In genomic region chr6:92905922-92906321, GRCm38 (mm10) we compare ENCODE assay signal across 12 mouse cellular contexts. TPM values are rescaled to one million over a fixed set of nuclear protein-coding genes. Genes with fewer than 3 reads are reported as not detected.
DNase-seq lines count a peak whose midpoint lies in the region; ATAC-seq and TF ChIP-seq lines count a peak whose summit lies in the region.
"Had no signal": no experiment of that assay in that cellular context is flagged by ENCODE, and none has a peak within 500 bp of the region (broad histone marks: within the 10 kb centered on the region; RNA-seq: fewer than 3 reads in every experiment).

No protein-coding gene starts in this region.

- intact Hi-C loops in gastrocnemius, adult 2 months (cut with DNase I), result loop anchor here (2.0 kb wide), 1 partner anchor 35 kb away; no protein-coding TSS in a partner anchor
- intact Hi-C loops in heart, postnatal 25 days (cut with DNase I), result no loop called here

- peak; percentile 31 for TF ChIP-seq CTCF in gastrocnemius, adult 2 months (IDR thresholded peaks at IDR 0.05)

- H3K9ac ChIP-seq in kidney, embryonic 14.5 days (ENCODE audit: low read depth, low read length), result no peak overlapping the region
- H3K9ac ChIP-seq: limb, embryonic 13.5 days; neural tube, embryonic 13.5 days; stomach, embryonic 15.5 days had no signal

- no peak overlapping the region for H3K4me3 ChIP-seq in kidney, embryonic 14.5 days (ENCODE audit: low read length)
- H3K4me3 ChIP-seq in gastrocnemius, adult 2 months, result peak overlapping the region; percentile 3; the same call in 1 of the 2 replicates
- H3K4me3 ChIP-seq: limb, embryonic 13.5 days; neural tube, embryonic 13.5 days; stomach, embryonic 15.5 days had no signal

- DNase-seq in kidney, adult 11 months, result peak; percentile 49
- peak; percentile 51 for DNase-seq in gastrocnemius, adult 2 months
- DNase-seq in heart, postnatal 25 days (ENCODE audit: low spot score), result peak; percentile 31
- DNase-seq in lung, postnatal 14 days, result peak; percentile 34
- DNase-seq in layer of hippocampus, postnatal 25 days (ENCODE audit: extremely low spot score in 1 of 2, low spot score in 1 of 2), result no peak
- no peak for DNase-seq in layer of hippocampus, adult 8-10 months (ENCODE audit: low spot score in 2 of 2)
- no peak for DNase-seq in natural killer cell, adult 2 months (ENCODE audit: low spot score in 2 of 2)

- no peak overlapping the region for H3K27ac ChIP-seq in kidney, embryonic 14.5 days (ENCODE audit: low read depth, low read length)
- peak overlapping the region; percentile 66 for H3K27ac ChIP-seq in gastrocnemius, adult 2 months
- H3K27ac ChIP-seq: limb, embryonic 13.5 days; neural tube, embryonic 13.5 days had no signal

- peaks cover 73% of the 10 kb centered on the region for H3K36me3 ChIP-seq in kidney, embryonic 14.5 days (ENCODE audit: control insufficient read depth, insufficient read depth, low read length)
- H3K36me3 ChIP-seq: neural tube, embryonic 13.5 days had no signal

- no peaks in the 10 kb centered on the region for H3K9me3 ChIP-seq in kidney, embryonic 14.5 days (ENCODE audit: control insufficient read depth, low read length)
- H3K9me3 ChIP-seq: limb, embryonic 13.5 days; neural tube, embryonic 13.5 days; stomach, embryonic 15.5 days had no signal

- H3K27me3 ChIP-seq in kidney, embryonic 14.5 days (ENCODE audit: control insufficient read depth, insufficient read depth, low read length), result no peaks in the 10 kb centered on the region
- H3K27me3 ChIP-seq: CH12.LX; limb, embryonic 13.5 days; neural tube, embryonic 13.5 days; stomach, embryonic 15.5 days had no signal

- H3K4me2 ChIP-seq in kidney, embryonic 14.5 days (replicated peaks; ENCODE audit: low read depth, low read length), result no peak overlapping the region
- H3K4me2 ChIP-seq: limb, embryonic 13.5 days; neural tube, embryonic 13.5 days; stomach, embryonic 15.5 days had no signal

- WGBS in kidney, embryonic 14.5 days, result 42% methylated on average over 5 of the region's 5 CpGs

- 0 out of 2 replicates have a peak, but pooled peaks cover 5% of the 10 kb centered on the region for H3K4me1 ChIP-seq in kidney, embryonic 14.5 days (ENCODE audit: control insufficient read depth, insufficient read depth, low read length)
- H3K4me1 ChIP-seq: neural tube, embryonic 13.5 days; stomach, embryonic 15.5 days had no signal

- no peak for ATAC-seq in kidney, embryonic 14.5 days (ENCODE audit: low FRiP score, low TSS enrichment)

RNA-seq across cellular contexts. Expression of gene Gm15737, which starts 36.8 kb away (rescaled TPM):
- 0.26 and 0.27 TPM in 2 replicates for polyA plus RNA-seq in kidney, embryonic 14.5 days (2014; fragmentation: Nextera tagmentation; extraction: Ambion mirVana)
- under 1 TPM; 0.50 to 0.51 TPM for total RNA-seq in gastrocnemius, adult 2 months (2021)
- total RNA-seq in heart, postnatal 25 days (2021), result under 1 TPM; 0.29 to 0.39 TPM
- total RNA-seq in layer of hippocampus, postnatal 25 days (2021), result not detected
- not detected for total RNA-seq in layer of hippocampus, adult 8-10 months (2022)
- total RNA-seq: CH12.LX had no signal
- polyA plus RNA-seq: neural tube, embryonic 13.5 days had no signal

RNA-seq across cellular contexts. Expression of gene Adamts9, which starts 37.4 kb away (rescaled TPM):
- polyA plus RNA-seq in kidney, embryonic 14.5 days (2014; fragmentation: Nextera tagmentation; extraction: Ambion mirVana), result 19.9 and 20.7 TPM in 2 replicates
- 1 to 10 TPM; 8.5 to 8.9 TPM for total RNA-seq in gastrocnemius, adult 2 months (2021)
- 10 to 100 TPM; 20.4 to 21.7 TPM for total RNA-seq in heart, postnatal 25 days (2021)
- 1 to 10 TPM; 6.9 to 7.7 TPM for total RNA-seq in layer of hippocampus, postnatal 25 days (2021)
- total RNA-seq in layer of hippocampus, adult 8-10 months (2022), result 1 to 10 TPM; 8.3 to 10.0 (median 8.8) TPM
- total RNA-seq: CH12.LX had no signal

Comparison
In these comparisons a context has a peak if more than half of its experiments do, and no peak if none do; other contexts are left out.
1. DNase-seq: peak in kidney, adult 11 months (single experiment), gastrocnemius, adult 2 months (single experiment), heart, postnatal 25 days (single experiment) and lung, postnatal 14 days (single experiment); none in layer of hippocampus, postnatal 25 days (0 of 2), layer of hippocampus, adult 8-10 months (0 of 2) and natural killer cell, adult 2 months (0 of 2).